Mouse (Mus musculus): ENCODE measurements at regions not wholly inside any gene's neighbourhood (a gene's known extent, or its start where the extent isn't known, plus 50 kb on each side); places are given as distances from the start of the nearest gene placed in this dataset.

DNA sequence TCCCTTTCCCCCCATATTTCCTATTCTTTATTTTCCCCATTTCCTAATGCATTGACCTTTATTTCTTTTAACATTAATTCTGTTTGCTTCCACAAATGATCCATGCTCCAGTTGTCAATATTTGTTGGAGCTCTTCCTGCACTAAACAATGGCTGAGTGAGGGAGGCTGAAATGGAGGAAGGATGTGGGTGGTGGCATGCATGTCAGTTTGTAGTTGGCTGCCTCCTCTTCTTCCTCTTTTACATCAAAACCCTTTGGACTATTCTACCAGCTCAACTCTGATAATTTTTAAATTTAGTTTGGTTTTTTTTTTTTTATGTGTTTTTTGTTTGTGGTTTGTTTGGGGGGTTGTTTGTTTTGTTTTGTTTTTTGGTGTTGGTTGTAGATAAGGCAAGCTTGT is 313.5 kb upstream of the Meis1 start:
- Histone ChIP-seq H3K4me1 (ENCODE audit: control insufficient read depth, insufficient read depth, low read length) (no peaks in the 10 kb centered on the region), H3K27me3 (ENCODE audit: control insufficient read depth, insufficient read depth, low read length, poor library complexity, severe bottlenecking) (no peaks in the 10 kb centered on the region; the same call in 1 of the 2 replicates), H3K36me3 (ENCODE audit: control insufficient read depth, insufficient read depth, low read length, poor library complexity, severe bottlenecking) (no peaks in the 10 kb centered on the region), H3K9me3 (replicated peaks; ENCODE audit: control insufficient read depth, insufficient read depth, low read length, poor library complexity, severe bottlenecking) (peaks cover 41% of the 10 kb centered on the region), H3K27ac (ENCODE audit: insufficient read depth, low read length) (no peak overlapping the region), H3K4me3 (ENCODE audit: low read depth, low read length) (no peak overlapping the region), H3K9ac (ENCODE audit: low read depth, poor library complexity, severe bottlenecking) (no peak overlapping the region)
- no peak for TF ChIP-seq CTCF (IDR thresholded peaks at IDR 0.05; ENCODE audit: low read depth, low read length)
- TF ChIP-seq EP300 (IDR thresholded peaks at IDR 0.05; ENCODE audit: insufficient read depth, low read depth, low read length) = no peak
- TF ChIP-seq POLR2A (IDR thresholded peaks at IDR 0.05; ENCODE audit: insufficient read depth, low read length) = no peak

DNA sequence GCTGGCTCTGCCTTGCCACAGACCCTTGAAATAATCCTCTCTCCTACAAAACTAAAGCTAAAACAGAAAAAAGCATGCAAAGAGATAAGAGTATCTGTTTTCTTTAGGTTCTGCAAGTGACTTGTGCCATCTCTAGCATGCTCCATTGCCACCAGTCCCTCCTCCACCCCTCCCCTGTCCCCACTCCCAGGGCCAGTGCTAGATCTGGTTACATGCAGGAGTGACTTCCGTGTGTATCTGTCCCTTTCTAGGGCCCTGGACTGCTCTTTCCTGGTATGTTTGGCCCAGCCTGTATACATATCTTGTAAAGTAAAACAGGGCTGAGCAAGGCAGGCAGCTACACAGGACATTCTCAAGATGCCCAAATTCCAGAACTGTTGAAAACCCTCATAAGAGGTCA is 313.9 kb upstream of the Meis1 start:
- H3K4me3 ChIP-seq (ENCODE audit: low read depth, low read length) = no peak overlapping the region
- no peaks in the 10 kb centered on the region for H3K4me1 ChIP-seq (ENCODE audit: control insufficient read depth, insufficient read depth, low read length)
- no peaks in the 10 kb centered on the region; the same call in 1 of the 2 replicates for H3K27me3 ChIP-seq (ENCODE audit: control insufficient read depth, insufficient read depth, low read length, poor library complexity, severe bottlenecking)
- H3K9ac ChIP-seq (ENCODE audit: low read depth, poor library complexity, severe bottlenecking) = no peak overlapping the region
- TF ChIP-seq EP300 (IDR thresholded peaks at IDR 0.05; ENCODE audit: insufficient read depth, low read depth, low read length) (no peak), CTCF (IDR thresholded peaks at IDR 0.05; ENCODE audit: low read depth, low read length) (no peak), POLR2A (IDR thresholded peaks at IDR 0.05; ENCODE audit: insufficient read depth, low read length) (no peak)
- peaks cover 45% of the 10 kb centered on the region for H3K9me3 ChIP-seq (replicated peaks; ENCODE audit: control insufficient read depth, insufficient read depth, low read length, poor library complexity, severe bottlenecking)
- H3K27ac ChIP-seq (ENCODE audit: insufficient read depth, low read length) = no peak overlapping the region
- H3K36me3 ChIP-seq (ENCODE audit: control insufficient read depth, insufficient read depth, low read length, poor library complexity, severe bottlenecking) = no peaks in the 10 kb centered on the region

DNA sequence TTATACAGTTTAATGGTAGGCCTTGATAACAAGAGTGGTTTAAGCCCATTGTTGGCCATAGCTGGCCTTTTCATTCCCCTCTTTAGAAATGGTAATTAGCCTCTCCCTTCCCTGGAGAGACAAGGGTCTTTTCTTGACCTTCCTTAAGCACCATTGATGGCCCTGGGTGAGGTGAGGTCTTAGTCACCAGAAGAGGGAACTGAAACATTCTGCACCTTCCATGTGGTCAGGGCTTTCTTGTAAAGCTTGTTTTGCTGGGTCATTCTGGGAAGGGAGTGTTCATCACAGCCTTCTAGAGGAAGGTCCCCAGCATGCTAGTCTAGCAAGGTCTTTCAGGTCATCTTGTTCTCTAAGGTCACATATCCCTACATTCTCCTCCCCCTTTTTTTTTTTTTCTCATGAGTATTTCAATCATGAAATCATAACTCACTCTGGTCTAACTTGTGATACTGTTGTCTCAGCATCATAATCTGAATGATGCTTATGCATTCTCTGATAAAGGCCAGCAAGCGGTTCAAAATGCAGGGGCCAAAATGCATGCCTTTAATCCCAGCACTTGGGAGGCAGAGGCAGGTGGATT is 315.2 kb upstream of the Meis1 start:
- Histone ChIP-seq H3K9me3 (replicated peaks; ENCODE audit: control insufficient read depth, insufficient read depth, low read length, poor library complexity, severe bottlenecking) (peaks cover 58% of the 10 kb centered on the region), H3K36me3 (ENCODE audit: control insufficient read depth, insufficient read depth, low read length, poor library complexity, severe bottlenecking) (no peaks in the 10 kb centered on the region), H3K4me1 (ENCODE audit: control insufficient read depth, insufficient read depth, low read length) (no peaks in the 10 kb centered on the region), H3K4me3 (ENCODE audit: low read depth, low read length) (no peak overlapping the region), H3K27ac (ENCODE audit: insufficient read depth, low read length) (no peak overlapping the region; the same call in 1 of the 2 replicates), H3K27me3 (ENCODE audit: control insufficient read depth, insufficient read depth, low read length, poor library complexity, severe bottlenecking) (no peaks in the 10 kb centered on the region; the same call in 1 of the 2 replicates), H3K9ac (ENCODE audit: low read depth, poor library complexity, severe bottlenecking) (no peak overlapping the region)
- no peak for TF ChIP-seq POLR2A (IDR thresholded peaks at IDR 0.05; ENCODE audit: insufficient read depth, low read length)
- no peak for TF ChIP-seq CTCF (IDR thresholded peaks at IDR 0.05; ENCODE audit: low read depth, low read length)
- TF ChIP-seq EP300 (IDR thresholded peaks at IDR 0.05; ENCODE audit: insufficient read depth, low read depth, low read length) = no peak

DNA sequence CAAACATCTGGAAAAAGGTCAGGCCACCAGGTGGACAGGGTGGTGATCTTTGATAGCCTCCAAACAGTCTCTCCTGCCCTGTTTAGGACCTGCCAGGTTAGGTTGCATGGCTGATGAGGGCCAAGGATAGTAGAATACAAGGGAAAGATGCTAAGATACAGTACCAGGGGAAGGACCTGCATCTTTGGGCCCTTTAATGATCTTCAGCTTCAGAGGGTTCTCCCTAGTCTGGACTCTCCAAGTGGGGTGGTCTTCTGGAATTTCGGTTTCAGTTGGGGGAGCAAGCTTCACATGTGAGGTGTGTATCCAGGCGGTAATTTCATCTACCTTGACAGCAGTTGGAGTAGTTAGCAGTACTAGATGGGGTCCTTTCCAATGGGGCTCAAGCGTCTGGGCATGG is 316.6 kb upstream of the Meis1 start:
- H3K36me3 ChIP-seq (ENCODE audit: control insufficient read depth, insufficient read depth, low read length, poor library complexity, severe bottlenecking) = no peaks in the 10 kb centered on the region
- no peak overlapping the region for H3K9ac ChIP-seq (ENCODE audit: low read depth, poor library complexity, severe bottlenecking)
- H3K9me3 ChIP-seq (replicated peaks; ENCODE audit: control insufficient read depth, insufficient read depth, low read length, poor library complexity, severe bottlenecking) = peaks cover 71% of the 10 kb centered on the region
- H3K4me1 ChIP-seq (ENCODE audit: control insufficient read depth, insufficient read depth, low read length) = no peaks in the 10 kb centered on the region
- no peak overlapping the region for H3K27ac ChIP-seq (ENCODE audit: insufficient read depth, low read length)
- H3K27me3 ChIP-seq (ENCODE audit: control insufficient read depth, insufficient read depth, low read length, poor library complexity, severe bottlenecking) = no peaks in the 10 kb centered on the region; the same call in 1 of the 2 replicates
- H3K4me3 ChIP-seq (ENCODE audit: low read depth, low read length) = no peak overlapping the region
- no peak for TF ChIP-seq POLR2A (IDR thresholded peaks at IDR 0.05; ENCODE audit: insufficient read depth, low read length)
- TF ChIP-seq EP300 (IDR thresholded peaks at IDR 0.05; ENCODE audit: insufficient read depth, low read depth, low read length) = no peak
- TF ChIP-seq CTCF (IDR thresholded peaks at IDR 0.05; ENCODE audit: low read depth, low read length) = no peak

DNA sequence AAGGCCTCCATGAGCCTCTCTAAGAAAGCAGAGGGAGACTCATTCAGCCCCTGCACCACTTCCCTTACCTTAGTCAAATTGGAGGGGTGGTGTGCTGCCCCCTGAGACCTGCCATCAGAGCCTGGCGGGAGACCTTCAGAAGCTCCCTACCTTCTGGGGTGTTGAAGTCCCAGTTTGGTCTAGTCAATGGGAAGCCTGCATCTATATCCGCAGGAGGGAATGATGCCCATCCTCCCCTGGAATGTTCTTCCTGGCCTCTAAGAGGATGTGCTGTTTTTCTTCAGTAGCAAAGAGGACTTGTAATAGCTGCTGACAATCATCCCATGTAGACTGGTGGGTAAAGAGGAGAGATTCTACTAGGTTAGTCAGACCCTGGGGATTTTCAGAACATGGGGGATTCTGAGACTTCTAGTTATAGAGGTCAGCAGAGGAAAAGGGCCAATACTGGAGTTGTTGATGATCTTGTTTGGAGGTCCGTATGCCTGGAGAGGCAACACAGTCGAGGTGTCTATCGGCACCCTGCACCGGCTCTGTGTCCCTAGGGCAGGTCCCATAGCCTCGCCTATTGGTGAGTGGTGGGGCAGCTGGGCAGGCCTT is 321.0 kb upstream of the Meis1 start:
- no peaks in the 10 kb centered on the region for H3K27me3 ChIP-seq (ENCODE audit: control insufficient read depth, insufficient read depth, low read length, poor library complexity, severe bottlenecking)
- H3K4me3 ChIP-seq (ENCODE audit: low read depth, low read length) = no peak overlapping the region
- H3K9ac ChIP-seq (ENCODE audit: low read depth, poor library complexity, severe bottlenecking) = no peak overlapping the region
- no peak overlapping the region for H3K27ac ChIP-seq (ENCODE audit: insufficient read depth, low read length)
- TF ChIP-seq EP300 (IDR thresholded peaks at IDR 0.05; ENCODE audit: insufficient read depth, low read depth, low read length) = no peak
- no peak for TF ChIP-seq CTCF (IDR thresholded peaks at IDR 0.05; ENCODE audit: low read depth, low read length)
- TF ChIP-seq POLR2A (IDR thresholded peaks at IDR 0.05; ENCODE audit: insufficient read depth, low read length) = no peak
- H3K9me3 ChIP-seq (replicated peaks; ENCODE audit: control insufficient read depth, insufficient read depth, low read length, poor library complexity, severe bottlenecking) = peaks cover 55% of the 10 kb centered on the region
- no peaks in the 10 kb centered on the region for H3K36me3 ChIP-seq (ENCODE audit: control insufficient read depth, insufficient read depth, low read length, poor library complexity, severe bottlenecking)
- H3K4me1 ChIP-seq (ENCODE audit: control insufficient read depth, insufficient read depth, low read length) = peaks cover 1% of the 10 kb centered on the region

DNA sequence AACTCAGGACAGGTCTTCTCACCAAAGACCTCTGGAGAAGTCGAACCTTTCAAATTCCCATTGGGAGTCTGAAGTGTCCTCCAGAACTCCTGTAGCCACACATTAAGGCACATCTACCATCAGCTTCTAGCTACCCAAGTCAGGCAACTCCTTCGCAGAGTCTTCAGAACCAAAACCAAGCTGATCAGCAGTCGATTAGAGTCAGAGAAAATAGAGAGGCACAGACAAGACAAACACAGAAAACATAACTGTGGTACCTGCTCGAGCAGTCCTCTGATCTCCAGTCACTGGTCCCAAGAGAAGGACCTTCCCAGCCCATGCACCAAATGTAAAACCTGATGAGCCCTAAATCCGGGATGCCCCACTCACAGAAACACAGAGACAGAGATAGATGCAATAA is 322.1 kb upstream of the Meis1 start:
- TF ChIP-seq CTCF (IDR thresholded peaks at IDR 0.05; ENCODE audit: low read depth, low read length) (no peak), EP300 (IDR thresholded peaks at IDR 0.05; ENCODE audit: insufficient read depth, low read depth, low read length) (no peak), POLR2A (IDR thresholded peaks at IDR 0.05; ENCODE audit: insufficient read depth, low read length) (no peak)
- H3K27ac ChIP-seq (ENCODE audit: insufficient read depth, low read length) = peak overlapping the region; percentile 61
- no peak overlapping the region for H3K9ac ChIP-seq (ENCODE audit: low read depth, poor library complexity, severe bottlenecking)
- H3K9me3 ChIP-seq (replicated peaks; ENCODE audit: control insufficient read depth, insufficient read depth, low read length, poor library complexity, severe bottlenecking) = peaks cover 47% of the 10 kb centered on the region
- no peaks in the 10 kb centered on the region for H3K27me3 ChIP-seq (ENCODE audit: control insufficient read depth, insufficient read depth, low read length, poor library complexity, severe bottlenecking)
- H3K4me3 ChIP-seq (ENCODE audit: low read depth, low read length) = no peak overlapping the region
- peaks cover 1% of the 10 kb centered on the region for H3K4me1 ChIP-seq (ENCODE audit: control insufficient read depth, insufficient read depth, low read length)
- no peaks in the 10 kb centered on the region for H3K36me3 ChIP-seq (ENCODE audit: control insufficient read depth, insufficient read depth, low read length, poor library complexity, severe bottlenecking)
